Mouse (Mus musculus) small intestine, adult 2 months (tissue): ENCODE data around the gene Ptprj.

Experiments used
- CTCF ChIP-seq: fragments of 200-500 bp; IDR thresholded peaks from 2 replicates; pipeline ENCODE4 v1.5.1; 2012; ENCODE audit warnings: low read depth, mild to moderate bottlenecking, control low read depth, inconsistent platforms, low read length, moderate library complexity, mixed read lengths; ENCODE audit not compliant: insufficient replicate concordance, insufficient read length; ENCODE audit errors: extremely low read depth
- POLR2A ChIP-seq: fragments of 200-500 bp; IDR thresholded peaks from 2 replicates; pipeline ENCODE4 v1.6.1; 2012; ENCODE audit warnings: low read depth, mild to moderate bottlenecking, control low read depth, inconsistent platforms, low read length, moderate library complexity

GRCm38 (mm10) chr2:90472701-90473100, 107.7 kb downstream of the Ptprj start:
- TF ChIP-seq CTCF (no peak), POLR2A (no peak)
